ENCODE assay signal across 15 mouse cellular contexts in genomic region chr17:24697985-24698384, GRCm38 (mm10). TPM values are rescaled to one million over a fixed set of nuclear protein-coding genes. Genes with fewer than 3 reads are reported as not detected.
DNase-seq lines count a peak whose midpoint lies in the region; ATAC-seq and TF ChIP-seq lines count a peak whose summit lies in the region.
"Had no signal": no experiment of that assay in that cellular context is flagged by ENCODE, and none has a peak within 500 bp of the region (broad histone marks: within the 10 kb centered on the region; RNA-seq: fewer than 3 reads in every experiment).

No protein-coding gene starts in this region.

- no peak overlapping the region for H3K4me3 ChIP-seq in limb, embryonic 11.5 days (ENCODE audit: low read depth, low read length)
- H3K4me3 ChIP-seq in limb, embryonic 10.5 days: no peak overlapping the region
- peak overlapping the region; percentile 66 for H3K4me3 ChIP-seq in small intestine, adult 2 months (ENCODE audit: low read depth, low read length)
- H3K4me3 ChIP-seq: forebrain, embryonic 13.5 days had no signal

- H3K4me1 ChIP-seq in limb, embryonic 11.5 days (ENCODE audit: control insufficient read depth, insufficient read depth, low read length): peaks cover 9% of the 10 kb centered on the region; the same call in 1 of the 2 replicates
- peaks cover 29% of the 10 kb centered on the region for H3K4me1 ChIP-seq in limb, embryonic 10.5 days
- H3K4me1 ChIP-seq in small intestine, adult 2 months (ENCODE audit: control insufficient read depth, insufficient read depth, insufficient read length, low read length): peaks cover 23% of the 10 kb centered on the region

- no peaks in the 10 kb centered on the region for H3K9me3 ChIP-seq in limb, embryonic 11.5 days (ENCODE audit: control insufficient read depth, low read length)
- no peaks in the 10 kb centered on the region for H3K9me3 ChIP-seq in limb, embryonic 10.5 days (replicated peaks)
- H3K9me3 ChIP-seq: forebrain, embryonic 13.5 days had no signal

- DNase-seq in adrenal gland, adult 8-10 months: peak; percentile 12
- no peak for DNase-seq in adrenal gland, postnatal 14 days
- DNase-seq in limb, embryonic 11.5 days (ENCODE audit: low spot score): no peak
- no peak for DNase-seq in limb, embryonic 10.5 days (ENCODE audit: low spot score)
- peak; percentile 68 for DNase-seq in R1 (ENCODE audit: low read depth, low spot score)
- no peak for DNase-seq in urinary bladder, postnatal 14 days (ENCODE audit: low spot score)
- DNase-seq in urinary bladder, postnatal 10 days (ENCODE audit: low spot score): no peak
- DNase-seq: adrenal gland, postnatal 36 days; cerebellum, adult 9-11 months had no signal

- ATAC-seq in limb, embryonic 11.5 days (ENCODE audit: insufficient number of reproducible peaks, low FRiP score, low TSS enrichment, low read depth): no peak
- ATAC-seq: forebrain, embryonic 13.5 days; Patski had no signal

- no peaks in the 10 kb centered on the region for H3K27me3 ChIP-seq in limb, embryonic 11.5 days (ENCODE audit: control insufficient read depth, insufficient read depth, low read length)
- 0 out of 2 replicates have a peak, but pooled peaks cover 5% of the 10 kb centered on the region for H3K27me3 ChIP-seq in limb, embryonic 10.5 days (ENCODE audit: low read depth, poor library complexity, severe bottlenecking)
- H3K27me3 ChIP-seq in small intestine, adult 2 months (ENCODE audit: control insufficient read depth, insufficient read depth, low read length): no peaks in the 10 kb centered on the region
- H3K27me3 ChIP-seq: forebrain, embryonic 13.5 days; Patski had no signal

- H3K4me2 ChIP-seq in limb, embryonic 11.5 days (ENCODE audit: low read depth, severe bottlenecking): 0 out of 2 replicates have a peak overlapping the region, but pooled peaks have one; percentile 7
- H3K4me2 ChIP-seq: forebrain, embryonic 13.5 days had no signal

- H3K27ac ChIP-seq in limb, embryonic 11.5 days (replicated peaks; ENCODE audit: low read depth, low read length): no peak overlapping the region
- no peak overlapping the region for H3K27ac ChIP-seq in limb, embryonic 10.5 days
- peak overlapping the region; percentile 99 for H3K27ac ChIP-seq in small intestine, adult 2 months (ENCODE audit: insufficient read depth, low read depth, low read length)
- H3K27ac ChIP-seq: forebrain, embryonic 13.5 days; macrophage had no signal

- no peak for TF ChIP-seq CTCF in small intestine, adult 2 months (IDR thresholded peaks at IDR 0.05; ENCODE audit: extremely low read depth, insufficient read length, insufficient replicate concordance, low read depth, low read length)

- no peak; the same call in 1 of the 2 replicates for TF ChIP-seq POLR2A in small intestine, adult 2 months (IDR thresholded peaks at IDR 0.05; ENCODE audit: low read depth, low read length)

- WGBS in limb, embryonic 11.5 days: 32% methylated on average over 5 of the region's 5 CpGs
- 29% methylated on average over 5 of the region's 5 CpGs for WGBS in limb, embryonic 10.5 days
- 11% methylated on average over 5 of the region's 5 CpGs for WGBS in small intestine, adult 2 months

- H3K36me3 ChIP-seq in limb, embryonic 11.5 days (ENCODE audit: control insufficient read depth, insufficient read depth, low read length): peaks cover 22% of the 10 kb centered on the region
- H3K36me3 ChIP-seq in limb, embryonic 10.5 days: peaks cover 52% of the 10 kb centered on the region
- H3K36me3 ChIP-seq in small intestine, adult 2 months (ENCODE audit: control insufficient read depth, insufficient read depth, low read length): peaks cover 21% of the 10 kb centered on the region

- H3K9ac ChIP-seq in limb, embryonic 11.5 days (ENCODE audit: low read length): no peak overlapping the region
- H3K9ac ChIP-seq: forebrain, embryonic 13.5 days had no signal

RNA-seq across cellular contexts. Expression of gene Noxo1, which starts 2.0 kb away (rescaled TPM):
- 10 to 100 TPM in 1 of 4 experiments, 1 to 10 TPM in 3; 2.8 to 14.8 (median 7.5) TPM for total RNA-seq in adrenal gland, adult 8-10 months (2022)
- total RNA-seq in adrenal gland, postnatal 14 days (2021): 3.6 and 5.7 TPM in 2 replicates
- polyA plus RNA-seq in limb, embryonic 11.5 days (2014; fragmentation: Nextera tagmentation; extraction: Ambion mirVana): 1.5 and 1.7 TPM in 2 replicates
- 0.59 and 2.3 TPM in 2 replicates for polyA plus RNA-seq in limb, embryonic 10.5 days (2016; fragmentation: Nextera tagmentation; extraction: Ambion mirVana)
- 57.7 and 115 TPM in 2 replicates for polyA plus RNA-seq in small intestine, adult 2 months (2012; rRNA removed)

RNA-seq across cellular contexts. Expression of gene Gfer, which starts 2.0 kb away (rescaled TPM):
- 10 to 100 TPM; 31.7 to 35.6 (median 32.6) TPM for total RNA-seq in adrenal gland, adult 8-10 months (2022)
- 36.0 and 39.3 TPM in 2 replicates for total RNA-seq in adrenal gland, postnatal 14 days (2021)
- polyA plus RNA-seq in limb, embryonic 11.5 days (2014; fragmentation: Nextera tagmentation; extraction: Ambion mirVana): 53.0 and 63.3 TPM in 2 replicates
- 52.9 and 61.2 TPM in 2 replicates for polyA plus RNA-seq in limb, embryonic 10.5 days (2016; fragmentation: Nextera tagmentation; extraction: Ambion mirVana)
- 22.8 and 35.9 TPM in 2 replicates for polyA plus RNA-seq in small intestine, adult 2 months (2012; rRNA removed)

RNA-seq across cellular contexts. Expression of gene Syngr3, which starts 8.2 kb away (rescaled TPM):
- total RNA-seq in adrenal gland, adult 8-10 months (2022): 1 to 10 TPM; 2.4 to 5.5 (median 3.8) TPM
- 1.8 and 5.7 TPM in 2 replicates for total RNA-seq in adrenal gland, postnatal 14 days (2021)
- polyA plus RNA-seq in limb, embryonic 11.5 days (2014; fragmentation: Nextera tagmentation; extraction: Ambion mirVana): 6.6 and 6.9 TPM in 2 replicates
- 5.2 and 7.0 TPM in 2 replicates for polyA plus RNA-seq in limb, embryonic 10.5 days (2016; fragmentation: Nextera tagmentation; extraction: Ambion mirVana)
- polyA plus RNA-seq in small intestine, adult 2 months (2012; rRNA removed): 1.2 and 1.3 TPM in 2 replicates

RNA-seq across cellular contexts. Expression of gene Tbl3, which starts 9.5 kb away (rescaled TPM):
- 10 to 100 TPM; 34.3 to 40.5 (median 38.2) TPM for total RNA-seq in adrenal gland, adult 8-10 months (2022)
- total RNA-seq in adrenal gland, postnatal 14 days (2021): 35.8 and 41.2 TPM in 2 replicates
- 120 and 121 TPM in 2 replicates for polyA plus RNA-seq in limb, embryonic 11.5 days (2014; fragmentation: Nextera tagmentation; extraction: Ambion mirVana)
- polyA plus RNA-seq in limb, embryonic 10.5 days (2016; fragmentation: Nextera tagmentation; extraction: Ambion mirVana): 165 and 183 TPM in 2 replicates
- 26.0 and 49.6 TPM in 2 replicates for polyA plus RNA-seq in small intestine, adult 2 months (2012; rRNA removed)

RNA-seq across cellular contexts. Expression of gene Rnf151, which starts 19.9 kb away (rescaled TPM):
- total RNA-seq in adrenal gland, adult 8-10 months (2022): not detected
- total RNA-seq in adrenal gland, postnatal 14 days (2021): not detected in 2 replicates
- polyA plus RNA-seq in limb, embryonic 11.5 days (2014; fragmentation: Nextera tagmentation; extraction: Ambion mirVana): 0.16 TPM in 1 of 2 replicates, not detected in the other
- 0.21 and 0.38 TPM in 2 replicates for polyA plus RNA-seq in limb, embryonic 10.5 days (2016; fragmentation: Nextera tagmentation; extraction: Ambion mirVana)
- polyA plus RNA-seq in small intestine, adult 2 months (2012; rRNA removed): 0.19 TPM in 1 of 2 replicates, not detected in the other
- total RNA-seq: adrenal gland, postnatal 36 days; left cerebral cortex, postnatal 36 days had no signal
- polyA plus RNA-seq: forebrain, embryonic 13.5 days; hindbrain, embryonic 11.5 days; macrophage had no signal

Comparison
In these comparisons a context has a peak if more than half of its experiments do, and no peak if none do; other contexts are left out.
1. DNase-seq: peak in adrenal gland, adult 8-10 months (single experiment) and R1 (single experiment); none in adrenal gland, postnatal 14 days (single experiment), limb, embryonic 11.5 days (single experiment), limb, embryonic 10.5 days (single experiment), urinary bladder, postnatal 14 days (single experiment) and urinary bladder, postnatal 10 days (single experiment).
2. RNA of gene Noxo1, which starts 2.0 kb away (polyA plus RNA-seq): 57.7 to 115 TPM in small intestine, adult 2 months; 0.59 to 2.3 TPM in limb, embryonic 10.5 days and 1.5 to 1.7 TPM in limb, embryonic 11.5 days; every median in the first group is over 10 times any median in the second.